Mouse (Mus musculus) midbrain, embryonic 15.5 days (tissue): Measurements from ENCODE around the gene Stk39. TPM values are rescaled to one million over a fixed set of nuclear protein-coding genes. Genes with fewer than 3 reads are reported as not detected.

Experiments used
- ATAC-seq: fragments of 200-750 bp; cut with Nextera tagmentation; replicated peaks from 2 replicates; pipeline ENCODE4 v1.8.0; 2017; ENCODE audit warnings: moderate TSS enrichment
- H3K27ac ChIP-seq: fragments of 300-500 bp; sonication (generic); 2 replicates; pipeline ENCODE4 v1.5.1; 2015; ENCODE audit warnings: mild to moderate bottlenecking, inconsistent platforms
- H3K27me3 ChIP-seq: fragments of 300-500 bp; sonication (generic); replicated peaks from 2 replicates; pipeline ENCODE4 v1.6.1; 2015; ENCODE audit warnings: inconsistent platforms
- H3K36me3 ChIP-seq: fragments of 300-500 bp; sonication (generic); replicated peaks from 2 replicates; pipeline ENCODE4 v1.6.1; 2015; ENCODE audit warnings: inconsistent platforms
- H3K4me1 ChIP-seq: fragments of 300-500 bp; sonication (generic); 2 replicates; pipeline ENCODE4 v1.6.1; 2015; ENCODE audit warnings: inconsistent platforms
- H3K4me2 ChIP-seq: fragments of 300-500 bp; sonication (generic); 2 replicates; pipeline ENCODE4 v1.6.1; 2015; ENCODE audit warnings: inconsistent platforms, mild to moderate bottlenecking, moderate library complexity
- H3K4me3 ChIP-seq: fragments of 300-500 bp; sonication (generic); 2 replicates; pipeline ENCODE4 v1.5.1; 2015; ENCODE audit warnings: mild to moderate bottlenecking, inconsistent platforms
- H3K9ac ChIP-seq: fragments of 300-500 bp; sonication (generic); 2 replicates; pipeline ENCODE4 v1.6.1; 2015; ENCODE audit warnings: mild to moderate bottlenecking, inconsistent platforms
- H3K9me3 ChIP-seq: fragments of 300-500 bp; sonication (generic); 2 replicates; pipeline ENCODE4 v1.6.1; 2016; ENCODE audit warnings: inconsistent platforms
- WGBS: fragments of 180-500 bp; shearing (Covaris S2); methylation state at CpG from one replicate; pipeline ENCODE4 v1.1.7; 2015; ENCODE audit warnings: mixed read lengths; 5-methylcytosine and 5-hydroxymethylcytosine counted together
- polyA plus RNA-seq: library from polyadenylated mRNA; unstranded; fragments of >200 nt; fragmentation: Nextera tagmentation; extraction: Ambion mirVana; gene quantifications from 2 replicates; pipeline ENCODE4 v1.2.1, GENCODE M21; 2015

Gene Stk39
- polyA plus RNA-seq, 1 experiment from 2014 or later: 22.7 TPM

DNA sequence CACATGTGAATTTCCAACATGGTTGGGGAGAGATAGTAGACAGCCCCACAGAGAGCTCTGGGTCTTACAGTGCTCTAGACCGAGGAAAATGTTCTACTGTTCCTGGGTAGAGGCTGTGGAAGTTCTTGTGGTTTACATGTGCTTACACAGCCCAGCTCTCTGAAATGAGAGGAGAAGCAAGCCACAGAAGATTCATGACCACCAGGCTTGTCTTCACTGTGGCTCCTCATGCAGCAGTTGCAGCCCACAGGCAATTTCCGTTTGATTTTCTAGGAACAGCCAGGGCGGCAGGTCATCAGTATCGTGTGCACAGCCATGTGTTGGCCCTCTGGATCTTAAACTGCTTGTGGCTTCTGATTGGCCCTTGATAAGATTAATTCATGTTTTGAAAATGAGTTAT lies 252.2 kb downstream of the Stk39 start:
- no peak overlapping the region for H3K4me2 ChIP-seq
- no peak for ATAC-seq
- 94% methylated on average over 4 of the region's 4 CpGs for WGBS

DNA sequence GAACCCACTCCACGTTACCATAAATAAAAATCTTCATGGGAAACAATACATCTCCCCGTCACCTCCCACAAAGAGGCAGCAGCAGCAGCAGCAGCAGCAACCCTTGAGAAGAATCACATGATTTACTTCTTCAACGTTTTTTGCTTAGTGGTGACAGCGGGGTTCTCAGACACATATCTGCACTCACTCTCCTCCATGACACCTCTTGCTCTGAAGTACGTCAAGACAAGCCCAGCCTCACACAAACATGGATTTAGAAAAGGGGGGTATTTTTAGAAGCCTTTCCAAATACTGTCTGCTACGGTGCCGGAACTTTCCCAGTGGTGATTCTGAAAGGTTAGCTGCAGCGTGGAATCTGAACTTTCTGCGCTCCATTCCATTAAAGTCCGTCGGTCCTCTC lies 256.9 kb downstream of the Stk39 start:
- 89% methylated on average over 11 of the region's 11 CpGs for WGBS
- Histone ChIP-seq H3K36me3 (no peaks in the 10 kb centered on the region), H3K4me2 (no peak overlapping the region), H3K4me3 (no peak overlapping the region), H3K9ac (no peak overlapping the region), H3K27ac (no peak overlapping the region), H3K4me1 (no peaks in the 10 kb centered on the region), H3K27me3 (no peaks in the 10 kb centered on the region), H3K9me3 (no peaks in the 10 kb centered on the region)
- no peak for ATAC-seq

More for the DNA sequence above, 252.2 kb downstream of the Stk39 start:
- no peaks in the 10 kb centered on the region for H3K9me3 ChIP-seq
- no peak overlapping the region for H3K9ac ChIP-seq
- H3K4me1 ChIP-seq: no peaks in the 10 kb centered on the region
- H3K27me3 ChIP-seq: no peaks in the 10 kb centered on the region
- H3K27ac ChIP-seq: no peak overlapping the region
- H3K36me3 ChIP-seq: no peaks in the 10 kb centered on the region
- no peak overlapping the region for H3K4me3 ChIP-seq

DNA sequence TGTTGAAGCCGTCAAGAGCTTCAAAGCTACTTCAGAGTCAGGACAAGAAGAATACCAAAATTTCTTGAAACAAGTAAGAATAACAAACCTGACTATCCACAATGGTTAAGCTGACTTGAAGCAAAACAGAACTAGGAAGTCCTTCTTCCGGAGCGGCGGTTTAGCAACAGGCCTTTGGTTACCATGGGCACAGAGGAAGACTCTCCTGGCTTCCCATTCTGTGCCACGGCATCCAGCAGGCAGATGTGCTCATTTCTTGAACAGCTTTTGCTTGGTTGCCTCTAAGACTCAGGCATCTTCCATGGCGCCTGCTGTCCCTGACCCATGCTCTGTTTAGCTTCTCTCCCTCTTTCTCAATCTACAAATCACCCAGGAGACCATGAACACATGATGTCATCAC lies 257.7 kb downstream of the Stk39 start:
- Histone ChIP-seq H3K4me2 (no peak overlapping the region), H3K4me3 (no peak overlapping the region), H3K9ac (no peak overlapping the region), H3K4me1 (no peaks in the 10 kb centered on the region), H3K36me3 (no peaks in the 10 kb centered on the region), H3K27ac (no peak overlapping the region), H3K9me3 (no peaks in the 10 kb centered on the region), H3K27me3 (no peaks in the 10 kb centered on the region)
- WGBS: 67% methylated on average over 6 of the region's 6 CpGs
- ATAC-seq: no peak

DNA sequence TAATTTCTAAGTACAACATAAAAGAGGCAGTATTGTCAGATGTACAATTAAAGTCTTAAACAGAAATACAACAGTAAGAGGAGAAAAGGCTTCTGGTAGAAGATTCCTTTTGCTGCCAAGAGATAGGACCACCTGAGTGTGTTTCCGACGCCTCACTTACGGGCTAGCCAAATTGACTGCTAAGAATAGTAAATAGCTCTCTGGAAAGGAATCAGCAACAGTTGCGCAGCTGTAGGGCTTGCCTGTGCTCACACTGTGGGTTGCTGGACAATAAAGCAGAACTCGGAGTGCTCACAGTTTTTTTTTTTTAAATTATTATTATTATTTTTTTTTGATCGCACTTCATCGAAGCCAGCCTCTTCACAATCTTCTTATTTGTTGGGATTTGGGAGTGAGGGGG lies 260.6 kb downstream of the Stk39 start:
- no peak overlapping the region for H3K4me3 ChIP-seq
- no peak for ATAC-seq
- H3K4me1 ChIP-seq: no peaks in the 10 kb centered on the region
- H3K9ac ChIP-seq: no peak overlapping the region
- no peak overlapping the region for H3K4me2 ChIP-seq
- no peak overlapping the region for H3K27ac ChIP-seq
- H3K9me3 ChIP-seq: no peaks in the 10 kb centered on the region
- H3K27me3 ChIP-seq: no peaks in the 10 kb centered on the region
- no peaks in the 10 kb centered on the region for H3K36me3 ChIP-seq
- WGBS: 86% methylated on average over 7 of the region's 7 CpGs

DNA sequence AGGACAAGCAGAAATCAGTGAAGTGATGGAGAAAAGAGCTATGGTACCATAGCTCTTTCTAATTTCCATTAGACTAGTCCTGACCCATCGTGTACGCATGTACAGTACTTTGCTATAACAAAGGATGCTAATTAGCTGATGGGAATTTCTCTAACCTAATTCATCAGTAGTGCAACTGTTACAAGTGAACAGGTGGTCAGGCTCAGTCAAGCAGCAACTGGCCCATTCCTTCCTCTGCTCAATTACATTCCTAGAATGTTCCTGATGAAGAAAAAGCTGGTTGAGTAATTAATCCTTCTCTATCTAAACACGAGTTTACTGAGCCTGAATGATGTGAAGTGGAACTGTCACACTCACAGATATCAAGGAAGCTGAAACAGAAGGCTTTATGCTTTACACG lies 275.8 kb downstream of the Stk39 start:
- Histone ChIP-seq H3K27ac (no peak overlapping the region), H3K27me3 (no peaks in the 10 kb centered on the region), H3K4me3 (no peak overlapping the region), H3K4me2 (no peak overlapping the region), H3K9ac (no peak overlapping the region), H3K4me1 (no peaks in the 10 kb centered on the region), H3K36me3 (no peaks in the 10 kb centered on the region), H3K9me3 (no peaks in the 10 kb centered on the region)
- ATAC-seq: no peak
- WGBS: 62% methylated on average over 4 of the region's 4 CpGs

DNA sequence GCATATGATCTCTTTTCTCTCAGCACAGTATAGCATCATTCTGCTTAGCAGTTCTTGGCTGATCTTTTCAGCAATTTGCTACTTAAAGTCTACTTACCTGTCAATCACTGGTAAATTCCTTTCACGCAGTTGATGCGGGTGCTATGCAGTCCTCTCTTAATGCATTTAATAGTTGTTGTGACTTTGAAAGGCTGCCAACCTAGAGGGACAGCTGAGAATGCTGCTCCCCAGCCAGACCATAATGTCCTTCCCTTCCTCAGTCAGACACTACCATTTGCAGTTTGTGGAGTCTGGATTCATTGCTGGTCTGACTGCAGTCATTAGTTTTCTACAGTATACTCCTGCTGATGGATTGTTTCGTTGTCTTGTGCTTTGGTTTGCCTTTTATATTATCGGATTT lies 277.6 kb downstream of the Stk39 start:
- no peak overlapping the region for H3K4me2 ChIP-seq
- no peak overlapping the region for H3K4me3 ChIP-seq
- no peak for ATAC-seq
- no peaks in the 10 kb centered on the region for H3K9me3 ChIP-seq
- 71% methylated on average over 4 of the region's 4 CpGs for WGBS
- H3K4me1 ChIP-seq: no peaks in the 10 kb centered on the region
- no peak overlapping the region for H3K9ac ChIP-seq
- H3K27me3 ChIP-seq: no peaks in the 10 kb centered on the region
- H3K27ac ChIP-seq: no peak overlapping the region
- H3K36me3 ChIP-seq: no peaks in the 10 kb centered on the region

DNA sequence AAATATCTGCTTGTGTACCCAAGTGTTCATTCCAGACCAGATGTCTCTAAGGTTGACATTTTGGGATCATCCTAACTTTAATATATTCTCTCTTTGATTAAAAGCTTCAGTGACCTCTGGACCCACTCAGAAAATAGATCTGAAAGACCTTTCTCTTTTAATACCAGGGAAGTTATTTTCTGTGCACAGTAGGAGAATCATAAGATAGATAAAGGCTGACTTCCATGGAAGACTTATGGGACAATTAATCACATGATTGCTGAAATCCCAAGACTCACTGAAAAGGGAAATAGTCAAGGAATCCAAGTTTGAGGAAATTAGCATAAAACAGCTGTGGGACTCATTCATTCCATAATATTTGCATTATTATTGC lies 278.6 kb downstream of the Stk39 start:
- Histone ChIP-seq H3K9ac (no peak overlapping the region), H3K4me3 (no peak overlapping the region), H3K36me3 (no peaks in the 10 kb centered on the region), H3K4me1 (no peaks in the 10 kb centered on the region), H3K9me3 (no peaks in the 10 kb centered on the region), H3K27ac (no peak overlapping the region), H3K4me2 (no peak overlapping the region), H3K27me3 (no peaks in the 10 kb centered on the region)
- no peak for ATAC-seq

DNA sequence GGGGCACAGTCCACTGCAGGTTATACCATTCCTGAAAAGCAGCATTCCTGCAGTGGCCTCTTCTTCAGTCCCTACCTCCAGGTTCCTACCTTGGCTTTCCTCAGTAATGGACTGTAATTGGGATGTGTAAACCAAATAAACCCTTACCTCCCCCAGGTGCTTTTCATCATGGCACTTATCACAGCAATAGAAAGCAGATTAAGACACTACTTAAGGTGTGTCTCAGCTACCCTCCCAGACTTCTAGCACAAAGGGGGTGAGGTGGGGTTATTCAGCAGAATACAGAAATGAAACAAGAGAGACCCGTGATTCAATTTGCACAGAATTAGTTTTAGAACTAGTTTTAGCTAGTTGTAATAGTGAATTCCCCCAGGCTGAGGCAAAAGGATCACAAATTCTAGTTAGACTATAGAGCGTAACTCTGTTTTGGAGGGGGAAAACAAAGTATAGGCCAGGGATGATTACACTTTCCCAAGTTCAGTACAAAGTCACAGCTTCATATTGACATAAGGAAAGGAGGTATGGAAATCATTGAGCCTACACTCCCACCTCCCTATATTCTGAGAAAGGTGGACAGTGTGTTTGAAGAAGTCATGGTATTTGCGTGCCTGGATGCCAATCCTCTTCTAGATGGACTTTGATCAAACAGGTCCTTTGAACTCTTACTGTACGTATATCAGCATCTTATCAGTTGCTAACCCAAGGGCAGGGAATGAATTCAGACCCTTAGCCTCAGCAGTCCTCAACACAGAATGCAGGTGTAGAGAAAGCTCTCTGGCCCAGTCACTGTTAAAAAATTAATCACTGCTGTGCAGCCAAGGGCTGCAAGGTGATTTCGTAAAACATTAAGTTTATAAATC lies 279.2 kb downstream of the Stk39 start:
- 88% methylated on average over 5 of the region's 5 CpGs for WGBS
- no peak overlapping the region for H3K4me2 ChIP-seq
- H3K9me3 ChIP-seq: no peaks in the 10 kb centered on the region
- H3K4me1 ChIP-seq: no peaks in the 10 kb centered on the region
- no peaks in the 10 kb centered on the region for H3K27me3 ChIP-seq
- no peak for ATAC-seq
- H3K9ac ChIP-seq: no peak overlapping the region
- H3K4me3 ChIP-seq: no peak overlapping the region
- no peaks in the 10 kb centered on the region for H3K36me3 ChIP-seq
- no peak overlapping the region for H3K27ac ChIP-seq

DNA sequence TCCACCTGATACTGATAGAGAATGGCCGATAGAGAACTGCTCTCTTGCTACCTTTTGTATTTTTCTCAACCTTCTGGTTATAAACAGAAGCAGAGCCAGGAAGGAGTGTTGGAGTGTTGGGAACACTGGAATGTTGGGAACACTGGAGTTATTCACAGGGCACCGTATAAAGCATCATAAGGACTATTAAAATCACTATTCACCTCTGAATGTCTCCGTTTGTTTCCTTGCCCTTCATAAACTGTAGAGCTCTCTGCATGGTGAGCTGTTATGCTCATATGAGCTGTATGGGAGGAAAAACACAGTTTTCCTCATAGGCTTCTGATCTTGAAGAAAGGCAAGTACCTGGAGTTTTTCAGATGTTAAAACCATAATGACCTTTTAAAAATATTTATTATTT lies 295.6 kb downstream of the Stk39 start:
- 89% methylated on average over 3 of the region's 3 CpGs for WGBS
- H3K36me3 ChIP-seq: no peaks in the 10 kb centered on the region
- H3K4me1 ChIP-seq: no peaks in the 10 kb centered on the region
- ATAC-seq: no peak
- no peaks in the 10 kb centered on the region for H3K27me3 ChIP-seq
- no peak overlapping the region for H3K27ac ChIP-seq
- no peak overlapping the region for H3K4me2 ChIP-seq
- H3K9me3 ChIP-seq: no peaks in the 10 kb centered on the region
- no peak overlapping the region for H3K9ac ChIP-seq
- no peak overlapping the region for H3K4me3 ChIP-seq

DNA sequence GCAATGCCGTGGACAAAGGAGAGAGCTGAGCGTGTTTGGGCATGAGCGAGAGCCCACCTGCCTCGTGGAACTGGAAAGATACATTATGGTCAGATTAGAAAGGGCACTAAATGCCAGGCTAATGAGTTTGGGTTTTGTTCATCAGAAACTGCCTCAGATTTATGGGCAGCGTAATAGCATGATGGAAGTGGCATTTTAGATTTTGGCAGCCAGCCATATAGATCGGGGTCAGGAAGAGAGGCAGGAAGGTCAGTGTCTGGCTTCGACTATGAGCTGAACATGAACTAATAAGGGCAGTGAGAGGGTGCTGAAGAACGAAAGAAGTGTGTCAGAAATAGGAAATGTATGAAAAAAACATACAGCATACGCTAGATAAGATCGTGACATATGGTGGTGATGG lies 300.8 kb downstream of the Stk39 start:
- Histone ChIP-seq H3K9me3 (no peaks in the 10 kb centered on the region), H3K4me1 (no peaks in the 10 kb centered on the region), H3K4me3 (no peak overlapping the region), H3K27me3 (no peaks in the 10 kb centered on the region), H3K9ac (no peak overlapping the region), H3K27ac (no peak overlapping the region), H3K36me3 (no peaks in the 10 kb centered on the region), H3K4me2 (no peak overlapping the region)
- WGBS: 84% methylated on average over 10 of the region's 10 CpGs
- ATAC-seq: no peak

DNA sequence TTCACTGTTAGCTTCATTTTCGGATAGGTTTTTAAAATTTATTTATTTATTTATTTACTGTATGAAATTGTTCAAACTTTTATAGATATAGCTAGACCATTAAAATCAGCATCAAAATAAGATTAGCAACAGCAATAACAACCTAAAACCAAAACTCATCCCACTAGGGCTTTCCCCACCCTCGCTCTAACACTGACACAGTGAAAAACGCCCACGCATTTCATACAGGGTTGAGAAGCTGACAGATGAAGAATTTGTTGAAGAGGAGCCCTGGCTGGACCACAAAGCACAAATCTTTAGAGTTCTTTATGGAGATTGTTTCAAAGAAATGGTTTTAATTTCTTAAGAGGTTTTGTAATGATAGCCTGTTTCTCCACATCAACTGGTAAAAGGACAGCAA lies 310.1 kb downstream of the Stk39 start:
- Histone ChIP-seq H3K4me3 (no peak overlapping the region), H3K27me3 (no peaks in the 10 kb centered on the region), H3K36me3 (no peaks in the 10 kb centered on the region), H3K4me2 (no peak overlapping the region), H3K4me1 (no peaks in the 10 kb centered on the region), H3K9me3 (no peaks in the 10 kb centered on the region), H3K27ac (no peak overlapping the region), H3K9ac (no peak overlapping the region)
- 86% methylated on average over 4 of the region's 4 CpGs for WGBS
- no peak for ATAC-seq

DNA sequence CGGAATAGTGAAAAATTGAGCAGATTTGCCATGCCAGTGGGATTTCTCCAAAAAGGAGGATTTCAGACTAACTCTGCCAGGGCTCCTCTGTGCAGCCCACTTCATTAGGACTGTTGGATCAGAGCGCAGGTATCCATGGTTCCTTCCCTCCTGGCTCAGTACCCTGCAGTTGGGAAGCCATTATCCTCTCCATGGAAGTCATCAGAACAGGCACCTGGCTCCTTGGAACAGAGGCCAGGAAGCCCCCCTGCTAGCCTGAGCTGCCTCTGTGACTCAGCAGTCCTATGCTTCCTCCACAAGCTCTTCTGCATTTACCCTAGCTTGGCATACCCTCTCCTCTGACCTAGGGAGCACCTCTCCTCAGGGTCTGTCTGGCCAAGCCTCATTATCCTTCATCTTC lies 311.5 kb downstream of the Stk39 start:
- H3K9ac ChIP-seq: no peak overlapping the region
- H3K4me1 ChIP-seq: no peaks in the 10 kb centered on the region
- H3K4me3 ChIP-seq: no peak overlapping the region
- no peaks in the 10 kb centered on the region for H3K9me3 ChIP-seq
- H3K27me3 ChIP-seq: no peaks in the 10 kb centered on the region
- no peak overlapping the region for H3K27ac ChIP-seq
- no peak for ATAC-seq
- H3K4me2 ChIP-seq: no peak overlapping the region
- H3K36me3 ChIP-seq: no peaks in the 10 kb centered on the region
- 81% methylated on average over 2 of the region's 2 CpGs for WGBS
